ENCODE assay signal across 26 mouse cellular contexts in the genomic region with DNA sequence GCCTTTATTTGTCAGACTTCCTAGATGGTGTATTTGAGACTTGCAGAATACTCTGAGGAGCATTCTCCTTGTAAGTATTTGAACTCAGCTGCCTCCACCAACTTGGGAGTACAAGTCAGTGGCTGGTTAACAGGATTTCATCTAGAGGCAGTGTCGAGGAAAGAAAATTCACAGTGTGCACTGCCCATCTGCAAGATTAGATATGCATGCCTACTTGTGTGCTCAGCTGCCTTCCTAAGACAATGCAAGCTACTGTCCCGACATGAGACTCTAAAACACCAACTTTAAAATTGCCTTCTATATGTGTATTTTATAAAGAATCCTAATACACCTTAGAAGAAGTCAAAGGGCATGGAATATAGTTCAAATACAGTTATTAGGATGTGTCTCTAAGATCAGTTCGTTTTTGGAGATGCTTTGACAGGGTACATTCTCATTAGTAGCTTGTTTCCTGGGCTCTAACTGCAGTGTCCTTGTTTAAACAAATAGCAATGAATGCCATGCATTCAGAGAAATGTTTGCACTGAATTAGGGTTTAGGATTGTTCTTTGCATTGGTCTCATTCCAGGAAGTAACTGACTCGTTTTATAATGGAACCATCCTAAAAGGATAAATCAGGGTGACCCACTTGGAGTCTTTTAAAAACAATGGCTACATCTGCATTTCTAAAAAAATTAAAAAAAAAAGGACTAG.
DNase-seq lines count a peak whose midpoint lies in the region; ATAC-seq and TF ChIP-seq lines count a peak whose summit lies in the region.
"Had no signal": no experiment of that assay in that cellular context is flagged by ENCODE, and none has a peak within 500 bp of the region (broad histone marks: within the 10 kb centered on the region; RNA-seq: fewer than 3 reads in every experiment).

No protein-coding gene starts in this region.

- no peak overlapping the region for H3K27ac ChIP-seq in midbrain, postnatal 0 days (ENCODE audit: low read depth, low read length)
- H3K27ac ChIP-seq in midbrain, embryonic 10.5 days (replicated peaks): no peak overlapping the region
- peak overlapping the region; percentile 78 for H3K27ac ChIP-seq in embryonic facial prominence, embryonic 15.5 days (replicated peaks)
- H3K27ac ChIP-seq: forebrain, embryonic 10.5 days; forebrain, embryonic 13.5 days; heart, adult 2 months; heart, embryonic 10.5 days; heart, embryonic 13.5 days; hindbrain, embryonic 15.5 days; intestine, embryonic 15.5 days had no signal

- no peaks in the 10 kb centered on the region for H3K9me3 ChIP-seq in midbrain, postnatal 0 days (ENCODE audit: low read length)
- H3K9me3 ChIP-seq in midbrain, embryonic 10.5 days (replicated peaks): no peaks in the 10 kb centered on the region
- H3K9me3 ChIP-seq in embryonic facial prominence, embryonic 15.5 days (replicated peaks): no peaks in the 10 kb centered on the region
- H3K9me3 ChIP-seq: forebrain, embryonic 10.5 days; forebrain, embryonic 13.5 days; heart, embryonic 10.5 days; heart, embryonic 13.5 days; hindbrain, embryonic 15.5 days; intestine, embryonic 15.5 days had no signal

- CTCF ChIA-PET in Patski (lab: Charles Lee): interaction anchor here (0.6 to 1.6 kb wide), 4 partner anchors 10 to 24 kb away, joined by 3 to 5 read pairs (median 4); no protein-coding TSS in a partner anchor

- in situ Hi-C loops in Patski (cut with MboI; ENCODE audit: low pct_unique_long_range_greater_than_20kb): no loop called here

- WGBS in midbrain, postnatal 0 days: 42% methylated on average over 4 of the region's 4 CpGs
- WGBS in midbrain, embryonic 10.5 days: 51% methylated on average over 4 of the region's 4 CpGs
- 20% methylated on average over 4 of the region's 4 CpGs for WGBS in embryonic facial prominence, embryonic 15.5 days

- peak; percentile 13; the same call in 1 of the 2 replicates for ATAC-seq in frontal cortex, adult (ENCODE audit: low TSS enrichment)
- ATAC-seq in midbrain, postnatal 0 days (ENCODE audit: low FRiP score): no peak
- peak; percentile 97 for ATAC-seq in Patski
- ATAC-seq in embryonic facial prominence, embryonic 15.5 days (ENCODE audit: insufficient number of reproducible peaks, low FRiP score, low TSS enrichment, low read depth): no peak
- ATAC-seq: CD4-positive, CD25-positive, alpha-beta regulatory T cell, adult 4 months; forebrain, embryonic 13.5 days; forebrain, embryonic 16.5 days; intestine, embryonic 15.5 days had no signal

- DNase-seq in frontal cortex, postnatal 36 days (ENCODE audit: low spot score in 2 of 2): no peak
- DNase-seq in midbrain, postnatal 0 days (ENCODE audit: low spot score): peak; percentile 4
- no peak for DNase-seq in midbrain, embryonic 10.5 days (ENCODE audit: low spot score)
- peak; percentile 50 for DNase-seq in Patski (ENCODE audit: low read depth, low spot score)
- DNase-seq in spleen, postnatal 36 days (ENCODE audit: low spot score in 2 of 2): no peak
- DNase-seq: adrenal gland, postnatal 10 days; adrenal gland, postnatal 36 days; cerebellum, adult 18-20 months; cerebellum, adult 9-10 months; cerebellum, postnatal 14 days; gastrocnemius, postnatal 10 days; gastrocnemius, postnatal 36 days; heart, adult 2 months; heart, postnatal 14 days; heart, postnatal 4 days; kidney, adult 18-20 months had no signal

- no peak overlapping the region for H3K4me3 ChIP-seq in midbrain, postnatal 0 days (ENCODE audit: low read depth, low read length)
- no peak overlapping the region for H3K4me3 ChIP-seq in midbrain, embryonic 10.5 days
- H3K4me3 ChIP-seq in embryonic facial prominence, embryonic 15.5 days (replicated peaks): no peak overlapping the region
- H3K4me3 ChIP-seq: forebrain, embryonic 10.5 days; forebrain, embryonic 13.5 days; heart, adult 2 months; heart, embryonic 10.5 days; heart, embryonic 13.5 days; hindbrain, embryonic 15.5 days; intestine, embryonic 15.5 days had no signal

- H3K27me3 ChIP-seq in midbrain, postnatal 0 days (ENCODE audit: insufficient read depth, low read length): no peaks in the 10 kb centered on the region
- no peaks in the 10 kb centered on the region for H3K27me3 ChIP-seq in midbrain, embryonic 10.5 days (ENCODE audit: low read depth, poor library complexity, severe bottlenecking)
- H3K27me3 ChIP-seq in Patski: no peaks in the 10 kb centered on the region
- no peaks in the 10 kb centered on the region for H3K27me3 ChIP-seq in embryonic facial prominence, embryonic 15.5 days
- H3K27me3 ChIP-seq: forebrain, embryonic 13.5 days; heart, embryonic 13.5 days; hindbrain, embryonic 15.5 days; intestine, embryonic 15.5 days had no signal

- no peak for TF ChIP-seq CTCF in midbrain, postnatal 0 days (IDR thresholded peaks at IDR 0.05)
- no peak for TF ChIP-seq CTCF in Patski (IDR thresholded peaks at IDR 0.05)

- H3K9ac ChIP-seq in midbrain, postnatal 0 days (replicated peaks; ENCODE audit: low read length, poor library complexity, severe bottlenecking): no peak overlapping the region
- no peak overlapping the region for H3K9ac ChIP-seq in embryonic facial prominence, embryonic 15.5 days
- H3K9ac ChIP-seq: forebrain, embryonic 13.5 days; heart, embryonic 13.5 days; hindbrain, embryonic 15.5 days; intestine, embryonic 15.5 days had no signal

- H3K36me3 ChIP-seq in midbrain, postnatal 0 days (ENCODE audit: insufficient read depth, low read length): no peaks in the 10 kb centered on the region
- H3K36me3 ChIP-seq in midbrain, embryonic 10.5 days: no peaks in the 10 kb centered on the region
- H3K36me3 ChIP-seq in embryonic facial prominence, embryonic 15.5 days: no peaks in the 10 kb centered on the region
- H3K36me3 ChIP-seq: forebrain, embryonic 10.5 days; heart, embryonic 10.5 days; heart, embryonic 13.5 days; hindbrain, embryonic 15.5 days; intestine, embryonic 15.5 days had no signal

- POLR2A ChIA-PET in Patski (lab: Charles Lee): no interaction called here

- no peak overlapping the region for H3K4me2 ChIP-seq in midbrain, postnatal 0 days (ENCODE audit: low read depth, low read length, poor library complexity, severe bottlenecking)
- no peak overlapping the region for H3K4me2 ChIP-seq in embryonic facial prominence, embryonic 15.5 days (replicated peaks)
- H3K4me2 ChIP-seq: forebrain, embryonic 13.5 days; heart, embryonic 13.5 days; hindbrain, embryonic 15.5 days; intestine, embryonic 15.5 days had no signal

- no peaks in the 10 kb centered on the region for H3K4me1 ChIP-seq in midbrain, postnatal 0 days (ENCODE audit: insufficient read depth, low read length)
- H3K4me1 ChIP-seq in midbrain, embryonic 10.5 days: no peaks in the 10 kb centered on the region
- H3K4me1 ChIP-seq in embryonic facial prominence, embryonic 15.5 days: no peaks in the 10 kb centered on the region
- H3K4me1 ChIP-seq: forebrain, embryonic 10.5 days; forebrain, embryonic 13.5 days; heart, embryonic 10.5 days; heart, embryonic 13.5 days; hindbrain, embryonic 15.5 days; intestine, embryonic 15.5 days had no signal

Comparison
In these comparisons a context has a peak if more than half of its experiments do, and no peak if none do; other contexts are left out.
1. DNase-seq: peak in midbrain, postnatal 0 days (single experiment) and Patski (single experiment); none in frontal cortex, postnatal 36 days (0 of 2), midbrain, embryonic 10.5 days (single experiment) and spleen, postnatal 36 days (0 of 2).
2. ATAC-seq: peak in frontal cortex, adult (single experiment) and Patski (single experiment); none in midbrain, postnatal 0 days (single experiment) and embryonic facial prominence, embryonic 15.5 days (single experiment).